Mouse (Mus musculus) gastrocnemius, adult 18-20 months (tissue): Measurements from ENCODE around the gene Gbx2. TPM values are rescaled to one million over a fixed set of nuclear protein-coding genes. Genes with fewer than 3 reads are reported as not detected.
A peak's percentile ranks its signal among the peaks of the same experiment; 100 is the strongest.

ENCODE experiments used
- DNase-seq: peaks from one replicate; pipeline ENCODE4 v3.0.0; 2021; ENCODE audit warnings: low spot score
- total RNA-seq, 2 experiments: library from RNA; stranded (reverse); gene quantifications; 2 replicates each; pipeline ENCODE4 v1.2.3; 2021

Gbx2 gene
- total RNA-seq, 2 experiments from 2014 or later = 0.24 to 0.68 TPM

DNA sequence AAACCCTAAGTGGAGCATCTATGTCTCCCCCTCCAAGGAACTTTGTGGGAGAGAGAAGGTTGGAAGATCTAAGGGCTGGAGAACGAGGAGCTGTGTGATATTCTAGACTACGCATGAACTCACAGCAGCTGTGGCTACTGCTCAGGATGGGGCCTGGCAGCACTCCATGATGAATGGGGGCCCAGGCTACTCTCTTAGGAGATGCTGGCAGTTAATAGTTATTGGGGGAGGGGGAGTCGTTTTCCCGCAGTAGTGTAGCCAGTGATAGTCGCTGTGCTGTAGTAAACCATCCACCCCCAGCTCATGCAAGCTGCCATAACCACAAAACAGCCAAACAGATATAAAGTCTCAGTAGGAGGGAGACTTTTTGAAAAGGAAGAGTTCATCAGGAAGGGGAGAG, 18.6 kb downstream of the Gbx2 start:
- DNase-seq = no peak

DNA sequence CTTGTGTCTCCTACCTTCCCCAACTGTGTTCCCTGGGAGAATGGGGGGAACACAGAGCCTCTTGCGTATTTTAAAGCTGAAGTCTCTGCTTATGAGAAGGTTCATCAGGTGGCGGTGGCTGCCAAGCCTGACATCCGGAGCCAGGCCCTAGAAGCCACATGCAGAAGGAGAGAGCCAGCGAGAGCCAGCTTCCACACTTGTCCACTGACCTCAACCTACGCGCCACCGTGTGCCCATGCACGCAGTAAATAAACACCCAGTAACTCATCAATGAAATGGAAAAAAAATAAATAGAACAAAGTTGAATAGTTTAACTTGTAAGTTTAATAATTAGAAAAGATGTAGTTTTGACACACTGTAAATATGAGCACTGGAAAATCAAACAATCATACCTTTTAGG, 21.2 kb downstream of the Gbx2 start:
- no peak for DNase-seq

DNA sequence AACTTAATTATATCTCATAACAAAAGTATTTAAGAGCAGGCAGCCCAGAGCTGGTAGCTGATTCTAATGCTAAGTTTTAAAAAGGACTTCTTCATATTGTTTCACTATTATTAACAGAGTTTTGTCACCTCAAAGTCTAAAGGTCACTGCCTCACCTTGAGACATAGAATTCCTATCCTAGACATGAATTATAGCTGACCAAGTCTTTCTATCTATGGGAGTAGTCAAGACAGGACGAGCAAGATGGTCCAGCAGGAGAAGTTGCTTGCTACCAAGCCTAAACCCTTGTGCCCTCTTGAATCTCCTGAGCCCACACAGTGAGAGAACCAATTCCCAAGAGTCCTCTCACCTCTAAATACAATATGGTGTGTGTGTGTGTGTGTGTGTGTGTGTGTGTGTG, 28.3 kb downstream of the Gbx2 start:
- no peak for DNase-seq

DNA sequence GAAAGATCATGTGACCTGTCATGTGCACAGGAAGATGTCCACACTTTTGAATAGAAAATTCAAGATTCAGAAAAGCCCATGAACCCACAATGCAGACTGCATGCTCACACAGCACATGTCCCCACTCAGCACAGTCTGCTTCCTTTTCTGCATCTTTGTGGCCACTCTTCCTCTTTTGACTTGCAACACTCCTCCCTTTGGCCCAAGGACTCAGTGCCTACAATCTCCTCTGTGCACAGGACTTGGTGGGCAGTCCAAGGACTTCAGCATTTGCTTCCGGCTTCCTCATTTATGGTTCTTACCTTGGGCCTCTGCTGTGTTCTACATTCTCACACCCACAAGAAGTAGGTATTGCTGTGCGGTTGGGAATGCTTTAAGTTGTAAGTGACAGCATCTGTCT, 28.7 kb downstream of the Gbx2 start:
- no peak for DNase-seq

DNA sequence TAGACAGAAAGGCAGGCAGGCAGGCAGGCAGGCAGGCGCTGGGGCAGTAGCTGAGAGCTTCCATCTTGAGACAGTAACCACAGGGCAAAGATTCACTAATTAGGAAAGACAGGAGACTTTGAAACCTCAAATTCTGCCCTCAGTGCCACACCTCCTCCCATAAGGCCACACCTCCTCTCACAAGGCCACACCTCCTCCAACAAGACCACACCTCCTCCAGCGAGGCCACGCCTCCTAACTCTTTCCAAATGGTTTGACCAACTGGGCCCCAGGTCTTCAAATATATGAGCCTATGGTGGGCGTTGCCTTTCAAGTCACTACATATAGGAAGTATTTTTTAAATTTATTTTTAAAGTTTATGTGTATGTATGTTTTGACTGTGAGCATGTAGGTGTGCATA, 29.6 kb downstream of the Gbx2 start:
- no peak for DNase-seq

DNA sequence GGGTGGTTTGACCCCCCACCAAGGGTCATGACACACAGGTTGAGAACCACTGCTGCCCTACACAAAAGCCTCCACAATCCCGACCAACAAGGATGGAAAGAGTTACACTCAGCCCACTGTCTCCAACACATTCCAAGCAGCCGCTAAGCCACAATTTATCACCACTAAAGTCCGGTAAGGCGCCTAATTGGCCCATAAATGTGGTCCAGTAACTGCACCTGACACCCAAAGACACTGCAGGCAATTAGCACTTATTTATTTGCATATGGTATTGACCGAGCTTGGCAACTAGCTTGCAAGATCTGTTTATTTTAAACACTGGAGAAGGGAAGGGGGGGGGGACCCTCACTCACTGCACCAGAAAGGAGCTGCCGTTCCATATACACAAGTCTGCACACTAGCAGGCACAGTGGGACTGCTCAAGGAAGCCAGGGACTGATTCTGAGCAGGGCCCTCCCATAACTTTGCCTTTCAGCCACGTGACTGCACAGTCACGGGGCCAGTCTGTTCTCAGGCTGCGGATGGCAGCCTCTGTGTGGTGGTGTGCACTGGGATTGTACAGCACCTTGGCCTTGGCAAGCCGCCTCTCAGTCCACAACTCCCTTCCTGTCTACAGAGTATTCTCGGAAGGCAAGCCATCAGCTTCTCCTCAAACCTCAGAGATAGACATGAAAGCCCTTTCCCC, 31.1 kb downstream of the Gbx2 start:
- no peak for DNase-seq

DNA sequence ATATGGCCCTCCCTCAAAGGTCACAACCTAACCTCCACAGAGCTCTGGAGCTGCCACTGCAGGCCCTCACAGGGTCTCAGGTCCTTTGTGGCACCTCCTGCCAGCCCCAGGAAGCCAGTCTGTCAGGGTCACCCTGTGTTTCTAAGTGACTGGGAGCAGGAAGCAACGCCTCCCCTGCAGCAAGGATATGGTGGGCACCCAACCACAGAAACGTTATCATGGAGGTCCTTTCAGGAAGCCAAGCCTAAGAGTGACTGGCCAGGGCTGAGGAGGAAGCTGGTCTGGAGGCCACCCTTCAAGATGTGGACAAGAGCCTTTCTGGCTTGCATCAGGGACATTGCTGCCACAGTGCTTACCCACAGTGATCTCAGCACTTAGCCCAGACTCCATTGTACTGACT, 31.9 kb downstream of the Gbx2 start:
- no peak for DNase-seq

DNA sequence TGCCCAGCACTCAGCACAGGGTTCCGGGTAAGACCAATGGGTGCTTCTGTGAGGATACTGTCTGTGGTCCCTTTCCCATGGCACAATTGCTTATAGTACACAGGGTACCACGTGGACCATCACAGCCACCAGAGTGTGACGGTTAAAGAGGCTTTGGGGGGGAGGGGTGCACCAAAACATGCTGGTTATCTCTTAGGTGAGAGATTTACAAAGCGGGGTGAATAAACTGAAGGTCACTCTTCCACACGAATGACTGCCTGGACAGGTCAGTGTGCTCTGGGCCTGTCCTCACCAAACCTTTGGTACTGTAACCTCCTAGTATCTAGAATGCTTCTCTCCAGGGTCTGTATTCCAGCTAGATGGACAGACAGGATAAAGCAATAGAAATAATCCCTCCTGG, 35.2 kb downstream of the Gbx2 start:
- no peak for DNase-seq

DNA sequence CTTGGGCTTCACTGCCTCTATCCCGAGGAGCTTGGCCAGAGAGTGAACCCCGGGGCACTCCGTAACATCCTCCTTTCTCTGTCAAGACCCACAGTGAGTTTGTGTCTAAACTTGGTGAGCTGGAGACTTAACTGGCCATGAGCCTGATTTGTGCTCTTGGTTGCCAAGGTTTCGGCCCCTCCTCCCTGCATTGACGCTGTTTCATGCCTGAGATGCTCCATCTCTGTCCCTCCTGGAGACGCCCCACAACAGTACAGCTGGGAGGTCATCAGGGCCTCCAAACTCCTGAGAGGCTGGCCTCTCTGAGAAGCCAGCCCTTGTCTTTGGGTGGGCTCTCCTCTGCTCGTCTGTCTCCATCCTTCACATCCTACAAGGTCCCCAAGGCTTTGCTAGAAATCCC, 38.7 kb downstream of the Gbx2 start:
- no peak for DNase-seq

DNA sequence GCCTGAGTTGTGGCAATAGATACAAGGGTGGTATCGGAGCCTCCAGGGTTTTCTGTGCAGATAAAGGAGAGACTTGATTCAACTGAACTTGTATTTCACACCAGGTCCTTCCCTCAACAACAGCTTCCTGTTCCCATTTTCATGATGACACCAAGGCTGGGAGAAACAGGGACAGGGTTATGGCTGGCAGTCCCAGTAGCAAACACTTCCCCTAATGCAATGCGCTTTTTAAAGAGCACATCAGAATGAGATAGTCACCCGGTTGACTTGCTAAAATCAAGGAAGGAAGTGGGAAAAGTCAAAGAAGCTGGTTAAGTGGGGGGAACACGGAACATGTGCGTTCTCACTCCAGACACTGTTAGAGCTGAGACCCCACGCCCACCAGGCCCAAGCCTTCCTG, 39.6 kb downstream of the Gbx2 start:
- no peak for DNase-seq

DNA sequence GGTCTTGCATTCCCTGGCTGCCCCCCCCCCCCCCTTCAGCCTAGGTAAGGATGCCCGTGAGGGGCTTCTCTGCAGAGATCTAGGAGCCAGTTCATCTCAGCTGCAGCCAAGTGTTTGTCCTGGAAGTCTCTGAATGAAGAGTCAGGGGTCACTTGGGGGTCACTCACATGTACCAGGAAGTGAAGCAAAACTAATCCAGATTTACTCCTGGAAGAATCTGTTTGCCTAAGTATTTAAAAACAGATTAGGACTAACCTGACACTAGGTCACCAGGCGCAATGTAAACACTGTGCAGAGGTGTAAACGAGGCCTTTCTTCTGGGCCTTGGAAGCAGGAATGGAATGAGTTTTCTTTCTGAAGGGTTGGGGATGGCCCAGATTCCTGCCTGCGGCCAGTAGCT, 45.3 kb downstream of the Gbx2 start:
- no peak for DNase-seq

DNA sequence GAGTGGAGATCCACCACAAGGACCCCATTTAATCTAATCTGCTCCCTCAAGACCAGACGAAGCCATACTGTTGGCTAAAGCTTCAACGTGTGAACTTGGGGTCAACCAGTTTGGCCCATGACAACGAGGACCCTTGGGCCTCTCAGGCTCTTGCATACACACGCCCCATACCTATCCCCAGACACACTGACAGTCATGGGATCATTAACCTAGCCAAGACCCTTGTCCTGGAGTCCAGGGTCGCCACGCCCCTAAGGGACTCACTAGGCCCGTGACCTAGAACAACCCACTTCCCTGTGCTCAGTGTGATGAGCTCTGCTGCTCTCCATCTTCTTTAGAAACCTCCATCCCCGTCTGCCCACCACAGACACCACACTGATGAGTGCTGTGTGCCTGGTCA, 46.6 kb downstream of the Gbx2 start:
- no peak for DNase-seq

DNA sequence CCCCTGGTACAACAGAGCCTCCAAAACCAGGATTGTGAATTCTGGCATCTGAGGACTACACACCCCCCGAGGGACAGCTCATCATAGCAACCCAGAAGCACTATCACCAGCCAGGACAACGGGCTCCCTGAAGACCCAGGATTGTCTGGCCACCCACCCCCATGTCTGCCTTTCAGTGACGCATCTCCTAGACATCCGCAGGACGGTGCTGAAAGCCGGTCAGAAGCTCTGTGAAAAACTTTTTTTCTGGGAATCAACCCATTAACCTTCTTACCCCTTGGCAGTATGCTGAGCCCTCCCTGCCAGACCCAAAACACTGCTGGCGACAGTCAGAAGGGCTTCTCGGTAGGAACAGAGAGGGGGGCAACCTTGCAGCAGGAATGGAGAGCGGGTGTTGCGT, 50.1 kb downstream of the Gbx2 start:
- DNase-seq = peak; percentile 16

DNA sequence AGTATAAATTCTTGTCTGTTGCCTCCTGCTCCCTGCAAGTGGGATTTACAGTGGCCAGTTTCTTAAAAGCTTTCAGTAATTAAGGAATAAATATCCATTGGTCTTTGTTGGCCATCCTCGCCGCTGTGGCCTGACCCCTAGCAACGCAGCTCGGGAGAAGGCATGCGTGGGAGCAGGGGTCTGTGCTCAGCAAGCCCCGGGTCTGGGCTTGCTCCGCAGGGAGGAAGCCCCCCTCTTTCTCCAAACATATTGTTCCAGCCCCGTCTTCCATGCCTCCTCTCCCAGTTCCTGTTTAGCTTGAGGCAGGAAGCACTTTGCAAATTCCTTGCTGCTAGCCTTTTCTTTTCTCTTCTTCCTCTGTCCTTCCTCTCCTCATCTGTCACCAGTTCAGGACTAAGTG, 50.8 kb downstream of the Gbx2 start:
- DNase-seq = no peak

DNA sequence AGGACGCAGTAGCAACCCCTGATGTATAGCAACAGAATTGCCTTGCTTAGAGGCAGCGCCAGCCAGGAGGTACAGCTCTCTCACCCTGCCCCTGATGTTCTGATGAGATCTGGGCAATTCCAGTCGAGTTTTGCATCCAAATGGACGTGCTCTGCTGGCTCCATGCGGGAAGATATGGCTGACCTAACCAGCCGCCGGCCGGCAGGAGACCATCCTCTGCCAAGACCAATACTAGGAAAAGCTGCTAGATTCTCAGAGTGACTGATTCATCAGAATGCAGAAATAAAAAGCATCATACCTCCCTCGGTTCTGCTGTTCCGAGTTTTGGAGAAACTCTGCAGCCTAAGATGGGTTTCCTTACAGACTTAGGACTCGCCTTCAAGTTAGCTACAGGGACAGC, 52.5 kb downstream of the Gbx2 start:
- no peak for DNase-seq

Other genes with a start within 250 kb of the Gbx2 start
- gene Asb18, start 83.5 kb upstream of the Gbx2 start, total RNA-seq = 10 to 100 TPM; 30.5 to 36.9 TPM
- gene Iqca, start 222.2 kb upstream of the Gbx2 start, total RNA-seq = not detected